Mouse (Mus musculus): Measurements from ENCODE around the gene Tmem204. TPM values are rescaled to one million over a fixed set of nuclear protein-coding genes. Genes with fewer than 3 reads are reported as not detected.
"Not testable (repeated sequence)": the region's sequence is repeated elsewhere in the genome, so short reads cannot be mapped to it uniquely, and the experiment has no call there.

Gene Tmem204
- 16.8 and 19.0 TPM in 2 replicates for polyA plus RNA-seq (2015; fragmentation: Nextera tagmentation; extraction: Ambion mirVana)

GRCm38 (mm10) chr17:25083444-25083931 lies at the start of gene Tmem204:
Tmem204 (minus strand) TSS chr17:25083591.
- H3K4me3 ChIP-seq (ENCODE audit: low read depth, low read length) = no peak within 1 kb of the TSS
- 0 out of 2 replicates have a peak within 1 kb of the TSS, but pooled peaks have one; percentile 14 for H3K9ac ChIP-seq (ENCODE audit: low read length)
- peak within 1 kb of the TSS; percentile 17; the same call in 1 of the 2 replicates for H3K4me2 ChIP-seq (replicated peaks; ENCODE audit: low read depth)
- peak within 1 kb of the TSS; percentile 94 for H3K27ac ChIP-seq (replicated peaks)
- H3K9me3 ChIP-seq (ENCODE audit: control insufficient read depth, low read length) = no peaks in the 10 kb centered on the region
- H3K4me1 ChIP-seq (replicated peaks; ENCODE audit: control insufficient read depth, insufficient read depth) = peaks cover 14% of the 10 kb centered on the region
- peak; percentile 72 for TF ChIP-seq EP300 (optimal IDR thresholded peaks at IDR 0.05)
- peak; percentile 73 for TF ChIP-seq CTCF (IDR thresholded peaks at IDR 0.05; ENCODE audit: low read depth)
- peak; percentile 86 for ATAC-seq (ENCODE audit: low FRiP score, low TSS enrichment)
- no peaks in the 10 kb centered on the region for H3K27me3 ChIP-seq (ENCODE audit: control insufficient read depth, insufficient read depth, low read length)
- DNase-seq (ENCODE audit: low spot score) = peak; percentile 62
- 0 out of 2 replicates have a peak, but pooled peaks cover 3% of the 10 kb centered on the region for H3K36me3 ChIP-seq (ENCODE audit: control insufficient read depth, insufficient read depth, low read length)
- 32% methylated on average over 7 of the region's 7 CpGs for WGBS

DNA sequence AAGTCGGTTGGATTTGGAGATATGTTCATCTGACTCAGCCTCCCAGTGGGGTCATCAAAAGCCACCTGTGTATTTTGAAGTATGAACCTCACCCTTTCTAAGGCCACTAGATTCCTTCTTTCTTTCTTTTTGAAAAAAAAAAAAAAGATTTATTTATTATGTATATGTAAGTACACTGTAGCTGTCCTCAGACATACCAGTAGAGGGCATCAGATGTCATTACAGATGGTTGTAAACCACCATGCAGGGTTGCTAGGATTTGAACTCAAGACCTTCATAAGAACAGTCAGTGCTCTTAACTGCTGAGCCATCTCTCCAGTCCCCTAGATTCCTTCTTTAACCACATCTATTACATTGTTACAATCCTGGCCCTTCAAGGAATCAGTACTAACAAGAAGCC lies 46.7 kb upstream of the Tmem204 start:
- H3K4me3 ChIP-seq (ENCODE audit: low read depth, low read length) = no peak overlapping the region
- no peak overlapping the region for H3K27ac ChIP-seq (replicated peaks)
- 79% methylated on average over 1 of the region's 1 CpGs for WGBS
- DNase-seq (ENCODE audit: low spot score) (no peak), ATAC-seq (ENCODE audit: low FRiP score, low TSS enrichment) (no peak)
- no peaks in the 10 kb centered on the region for H3K4me1 ChIP-seq (replicated peaks; ENCODE audit: control insufficient read depth, insufficient read depth)
- no peak overlapping the region for H3K9ac ChIP-seq (ENCODE audit: low read length)
- no peaks in the 10 kb centered on the region for H3K9me3 ChIP-seq (ENCODE audit: control insufficient read depth, low read length)
- TF ChIP-seq CTCF (IDR thresholded peaks at IDR 0.05; ENCODE audit: low read depth) (peak; percentile 44), EP300 (optimal IDR thresholded peaks at IDR 0.05) (no peak)
- no peak overlapping the region for H3K4me2 ChIP-seq (replicated peaks; ENCODE audit: low read depth)
- H3K36me3 ChIP-seq (ENCODE audit: control insufficient read depth, insufficient read depth, low read length) = no peaks in the 10 kb centered on the region
- H3K27me3 ChIP-seq (ENCODE audit: control insufficient read depth, insufficient read depth, low read length) = no peaks in the 10 kb centered on the region

- no peak overlapping the region for H3K9ac ChIP-seq (ENCODE audit: low read length)
- H3K4me1 ChIP-seq (replicated peaks; ENCODE audit: control insufficient read depth, insufficient read depth) = no peaks in the 10 kb centered on the region
- DNase-seq (ENCODE audit: low spot score) (no peak), ATAC-seq (ENCODE audit: low FRiP score, low TSS enrichment) (no peak)
- H3K27ac ChIP-seq (replicated peaks) = no peak overlapping the region
- TF ChIP-seq EP300 (optimal IDR thresholded peaks at IDR 0.05) = no peak
- TF ChIP-seq CTCF (IDR thresholded peaks at IDR 0.05; ENCODE audit: low read depth) = no peak
- no peaks in the 10 kb centered on the region for H3K27me3 ChIP-seq (ENCODE audit: control insufficient read depth, insufficient read depth, low read length)
- H3K36me3 ChIP-seq (ENCODE audit: control insufficient read depth, insufficient read depth, low read length) = no peaks in the 10 kb centered on the region
- 56% methylated on average over 9 of the region's 9 CpGs for WGBS
- no peak overlapping the region for H3K4me2 ChIP-seq (replicated peaks; ENCODE audit: low read depth)
- no peak overlapping the region for H3K4me3 ChIP-seq (ENCODE audit: low read depth, low read length)
- no peaks in the 10 kb centered on the region for H3K9me3 ChIP-seq (ENCODE audit: control insufficient read depth, low read length)
Observed at GRCm38 (mm10) chr17:25127681-25128080, 44.3 kb upstream of the Tmem204 start.

DNA sequence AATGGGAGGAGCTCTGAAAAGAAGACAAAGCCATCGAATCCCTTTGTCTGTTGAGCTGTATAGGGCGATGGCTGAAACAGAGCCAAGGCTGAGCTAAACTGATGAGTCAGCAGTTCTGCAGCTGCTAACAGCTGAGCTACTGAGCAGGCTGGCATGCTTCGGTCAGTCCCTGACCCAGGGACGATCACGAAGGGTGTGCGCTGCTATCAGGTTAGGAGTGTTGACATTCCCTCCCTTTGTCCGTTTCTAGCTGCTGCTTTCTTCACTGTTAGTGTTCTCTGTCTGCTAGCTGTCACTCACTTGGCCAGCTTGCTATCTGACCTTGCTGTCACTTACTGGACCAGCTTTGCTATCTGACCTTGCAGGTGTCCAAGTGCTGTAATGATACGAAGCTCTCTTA lies 43.7 kb upstream of the Tmem204 start:
- Histone ChIP-seq H3K27ac (replicated peaks) (no peak overlapping the region), H3K36me3 (ENCODE audit: control insufficient read depth, insufficient read depth, low read length) (no peaks in the 10 kb centered on the region), H3K27me3 (ENCODE audit: control insufficient read depth, insufficient read depth, low read length) (no peaks in the 10 kb centered on the region), H3K9me3 (ENCODE audit: control insufficient read depth, low read length) (no peaks in the 10 kb centered on the region), H3K4me3 (ENCODE audit: low read depth, low read length) (no peak overlapping the region), H3K9ac (ENCODE audit: low read length) (no peak overlapping the region), H3K4me1 (replicated peaks; ENCODE audit: control insufficient read depth, insufficient read depth) (no peaks in the 10 kb centered on the region), H3K4me2 (replicated peaks; ENCODE audit: low read depth) (no peak overlapping the region)
- WGBS = 38% methylated on average over 8 of the region's 8 CpGs
- DNase-seq (ENCODE audit: low spot score) (no peak), ATAC-seq (ENCODE audit: low FRiP score, low TSS enrichment) (peak; percentile 43; the same call in 1 of the 2 replicates)
- no peak for TF ChIP-seq CTCF (IDR thresholded peaks at IDR 0.05; ENCODE audit: low read depth)
- TF ChIP-seq EP300 (optimal IDR thresholded peaks at IDR 0.05) = no peak

DNA sequence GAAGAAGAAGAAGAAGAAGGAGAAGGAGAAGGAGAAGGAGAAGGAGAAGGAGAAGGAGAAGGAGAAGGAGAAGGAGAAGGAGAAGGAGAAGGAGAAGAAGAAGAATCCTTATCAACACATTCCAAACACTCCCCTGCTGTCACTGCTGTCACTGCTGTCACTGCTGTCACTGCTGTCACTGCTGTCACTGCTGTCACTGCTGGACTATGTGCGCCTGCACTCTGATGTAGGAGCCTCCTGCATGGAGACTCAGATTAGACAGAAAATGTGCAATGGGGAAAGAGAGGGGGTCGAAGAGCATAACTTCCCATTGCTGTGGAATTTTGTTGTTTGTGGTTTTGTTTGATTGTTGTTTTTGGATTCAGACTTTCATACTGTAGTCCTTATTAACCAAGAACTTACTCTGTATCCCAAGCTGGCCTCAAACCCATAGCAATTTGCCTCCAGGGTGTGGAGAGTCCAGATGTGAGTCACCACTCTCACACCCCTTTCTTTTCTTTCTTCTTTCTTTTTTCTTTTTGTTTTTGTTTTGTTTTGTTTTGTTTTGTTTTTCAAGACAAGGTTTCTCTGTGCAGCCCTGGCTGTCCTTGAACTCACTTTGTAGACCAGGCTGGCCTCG lies 42.2 kb upstream of the Tmem204 start:
- 82% methylated on average over 3 of the region's 3 CpGs for WGBS
- DNase-seq (ENCODE audit: low spot score); ATAC-seq (ENCODE audit: low FRiP score, low TSS enrichment): not testable (repeated sequence)

DNA sequence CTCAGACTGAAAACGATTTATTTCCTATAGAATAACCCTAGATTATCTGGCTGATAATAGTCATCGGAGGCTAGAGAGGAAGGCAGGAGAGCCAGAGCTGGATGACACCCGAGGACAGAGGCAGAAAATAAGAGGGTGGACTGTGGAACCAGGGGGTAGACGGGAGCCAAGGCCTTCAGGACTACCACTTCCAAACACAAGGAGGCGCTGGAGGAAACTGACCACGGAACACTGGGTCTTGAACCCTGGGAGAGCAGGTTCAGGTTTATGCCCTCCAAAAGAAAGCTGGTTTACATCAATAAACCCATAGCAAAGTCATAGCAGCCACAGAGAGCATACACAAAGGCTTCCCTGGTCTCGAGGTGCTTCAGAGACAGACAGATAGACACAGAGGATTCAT lies 40.6 kb upstream of the Tmem204 start:
- no peak for ATAC-seq (ENCODE audit: low FRiP score, low TSS enrichment)
- TF ChIP-seq EP300 (optimal IDR thresholded peaks at IDR 0.05) (no peak), CTCF (IDR thresholded peaks at IDR 0.05; ENCODE audit: low read depth) (peak; percentile 63)
- Histone ChIP-seq H3K27ac (replicated peaks) (no peak overlapping the region), H3K4me2 (replicated peaks; ENCODE audit: low read depth) (no peak overlapping the region), H3K4me3 (ENCODE audit: low read depth, low read length) (no peak overlapping the region), H3K36me3 (ENCODE audit: control insufficient read depth, insufficient read depth, low read length) (no peaks in the 10 kb centered on the region), H3K9ac (ENCODE audit: low read length) (no peak overlapping the region), H3K27me3 (ENCODE audit: control insufficient read depth, insufficient read depth, low read length) (no peaks in the 10 kb centered on the region), H3K4me1 (replicated peaks; ENCODE audit: control insufficient read depth, insufficient read depth) (no peaks in the 10 kb centered on the region), H3K9me3 (ENCODE audit: control insufficient read depth, low read length) (no peaks in the 10 kb centered on the region)
- 26% methylated on average over 7 of the region's 7 CpGs for WGBS
- DNase-seq (ENCODE audit: low spot score) = no peak

More for the DNA sequence above, 42.2 kb upstream of the Tmem204 start:
- not testable (repeated sequence) for H3K36me3 ChIP-seq (ENCODE audit: control insufficient read depth, insufficient read depth, low read length); H3K9me3 ChIP-seq (ENCODE audit: control insufficient read depth, low read length); H3K4me2 ChIP-seq (replicated peaks; ENCODE audit: low read depth); H3K4me3 ChIP-seq (ENCODE audit: low read depth, low read length); H3K27me3 ChIP-seq (ENCODE audit: control insufficient read depth, insufficient read depth, low read length); H3K9ac ChIP-seq (ENCODE audit: low read length); H3K27ac ChIP-seq (replicated peaks); H3K4me1 ChIP-seq (replicated peaks; ENCODE audit: control insufficient read depth, insufficient read depth)
